Mouse (Mus musculus) Muller cell, postnatal 12 days (primary cell): Measurements from ENCODE around the gene Inpp5d.
"Not testable (repeated sequence)": the region's sequence is repeated elsewhere in the genome, so short reads cannot be mapped to it uniquely, and the experiment has no call there.

Source experiments
- DNase-seq: peaks from one replicate; pipeline ENCODE4 v3.0.0-alpha.2; 2015; ENCODE audit errors: inconsistent ontology term

Gene Inpp5d

GRCm38 (mm10) chr1:87655101-87655500 is 35.0 kb downstream of the Inpp5d start:
- no peak for DNase-seq

- no peak for DNase-seq
Observed at GRCm38 (mm10) chr1:87658063-87658462, 38.0 kb downstream of the Inpp5d start.

GRCm38 (mm10) chr1:87658485-87658884 is 38.4 kb downstream of the Inpp5d start:
- DNase-seq = no peak

GRCm38 (mm10) chr1:87658937-87659617 is 39.0 kb downstream of the Inpp5d start:
- no peak for DNase-seq

GRCm38 (mm10) chr1:87659618-87659960 is 39.5 kb downstream of the Inpp5d start:
- no peak for DNase-seq

GRCm38 (mm10) chr1:87660740-87661139 is 40.6 kb downstream of the Inpp5d start:
- no peak for DNase-seq

GRCm38 (mm10) chr1:87663992-87664391 is 43.9 kb downstream of the Inpp5d start:
- no peak for DNase-seq

- DNase-seq = no peak
Observed at GRCm38 (mm10) chr1:87667006-87667405, 46.9 kb downstream of the Inpp5d start.

GRCm38 (mm10) chr1:87668300-87668699 is 48.2 kb downstream of the Inpp5d start:
- no peak for DNase-seq

GRCm38 (mm10) chr1:87671483-87671882 is 51.4 kb downstream of the Inpp5d start:
- DNase-seq = no peak

GRCm38 (mm10) chr1:87673822-87674604 is 53.9 kb downstream of the Inpp5d start:
- no peak for DNase-seq

GRCm38 (mm10) chr1:87676006-87676405 is 55.9 kb downstream of the Inpp5d start:
- no peak for DNase-seq

- DNase-seq = no peak
Observed at GRCm38 (mm10) chr1:87679089-87679488, 59.0 kb downstream of the Inpp5d start.

GRCm38 (mm10) chr1:87680950-87681349 is 60.8 kb downstream of the Inpp5d start:
- no peak for DNase-seq

- not testable (repeated sequence) for DNase-seq
Observed at GRCm38 (mm10) chr1:87682473-87682872, 62.4 kb downstream of the Inpp5d start.

GRCm38 (mm10) chr1:87684071-87684470 is 64.0 kb downstream of the Inpp5d start:
- no peak for DNase-seq

GRCm38 (mm10) chr1:87684791-87685190 is 64.7 kb downstream of the Inpp5d start:
- DNase-seq = no peak

GRCm38 (mm10) chr1:87686351-87686750 is 66.2 kb downstream of the Inpp5d start:
- no peak for DNase-seq

GRCm38 (mm10) chr1:87687009-87687408 is 66.9 kb downstream of the Inpp5d start:
- no peak for DNase-seq

GRCm38 (mm10) chr1:87689661-87690341 is 69.7 kb downstream of the Inpp5d start:
- no peak for DNase-seq

GRCm38 (mm10) chr1:87696358-87696757 is 76.2 kb downstream of the Inpp5d start:
- no peak for DNase-seq

GRCm38 (mm10) chr1:87698010-87698409 is 77.9 kb downstream of the Inpp5d start:
- DNase-seq = no peak
